Mouse (Mus musculus) embryonic fibroblast, embryonic 13.5 days (primary cell): ENCODE results near the gene Cdc27.

ENCODE experiments used
- CTCF ChIP-seq: IDR thresholded peaks from 2 replicates; pipeline ENCODE4 v1.5.1; 2011; ENCODE audit warnings: mild to moderate bottlenecking, control low read depth, low read length, moderate library complexity, borderline replicate concordance; ENCODE audit not compliant: insufficient read depth
- POLR2A ChIP-seq: IDR thresholded peaks from 2 replicates; pipeline ENCODE4 v1.6.1; 2011; ENCODE audit warnings: low read depth, mild to moderate bottlenecking, control low read depth, low read length, moderate library complexity

DNA sequence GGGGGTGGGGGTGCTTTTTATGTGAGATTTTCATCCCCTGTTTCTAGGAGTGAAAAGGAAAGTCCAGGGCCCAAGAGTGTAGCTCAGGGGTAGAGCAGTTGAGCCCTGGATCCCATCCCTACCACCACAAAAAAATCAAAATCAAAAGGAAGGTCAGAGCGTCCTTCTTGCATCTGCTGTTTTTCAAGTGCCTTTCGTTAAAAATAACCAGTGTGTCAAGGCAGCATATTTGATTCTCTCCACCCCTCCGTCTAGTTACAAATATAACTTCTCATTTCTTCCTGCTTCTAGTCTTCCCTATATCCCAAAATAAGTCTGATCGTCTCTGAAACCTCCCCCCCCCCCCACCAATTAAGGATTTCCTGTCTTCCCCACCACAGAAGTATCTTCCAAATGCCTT lies 7.6 kb upstream of the Cdc27 start:
- TF ChIP-seq CTCF (no peak), POLR2A (no peak)
